Mouse (Mus musculus): ENCODE results near the gene Tmem72. TPM values are rescaled to one million over a fixed set of nuclear protein-coding genes. Genes with fewer than 3 reads are reported as not detected.

The Tmem72 gene
- total RNA-seq (2021): under 1 TPM; 0.03 to 0.13 TPM
- long read RNA-seq, experiment 1: 0 reads
- long read RNA-seq, experiment 2: 0 reads

GRCm38 (mm10) chr6:116716666-116717065 is at the start of gene Tmem72:
Tmem72 (minus strand) TSS chr6:116716913.
- no peak for DNase-seq

GRCm38 (mm10) chr6:116764524-116764923 is 47.8 kb upstream of the Tmem72 start:
- DNase-seq: no peak

- no peak for DNase-seq
Measured at GRCm38 (mm10) chr6:116762333-116762732, 45.6 kb upstream of the Tmem72 start.

- DNase-seq: no peak
Measured at GRCm38 (mm10) chr6:116760181-116760580, 43.5 kb upstream of the Tmem72 start.

- no peak for DNase-seq
Measured at GRCm38 (mm10) chr6:116756364-116756763, 39.7 kb upstream of the Tmem72 start.

- DNase-seq: no peak
Measured at GRCm38 (mm10) chr6:116738046-116738445, 21.3 kb upstream of the Tmem72 start.

- DNase-seq: no peak
Measured at GRCm38 (mm10) chr6:116735361-116735760, 18.6 kb upstream of the Tmem72 start.

GRCm38 (mm10) chr6:116733577-116733976 is 16.9 kb upstream of the Tmem72 start:
- DNase-seq: no peak

- DNase-seq: no peak
Measured at GRCm38 (mm10) chr6:116724489-116725160, 7.9 kb upstream of the Tmem72 start.

GRCm38 (mm10) chr6:116718920-116719319 is 2.2 kb upstream of the Tmem72 start:
- no peak for DNase-seq

- no peak for DNase-seq
Measured at GRCm38 (mm10) chr6:116718361-116718760, 1.6 kb upstream of the Tmem72 start.

GRCm38 (mm10) chr6:116717851-116718250 is 1.1 kb upstream of the Tmem72 start:
- DNase-seq: no peak

- DNase-seq: no peak
Measured at GRCm38 (mm10) chr6:116715166-116715565, 1.5 kb downstream of the Tmem72 start.

GRCm38 (mm10) chr6:116714576-116714975 is 2.1 kb downstream of the Tmem72 start:
- no peak for DNase-seq

- no peak for DNase-seq
Measured at GRCm38 (mm10) chr6:116713966-116714365, 2.7 kb downstream of the Tmem72 start.

- no peak for DNase-seq
Measured at GRCm38 (mm10) chr6:116712503-116712902, 4.2 kb downstream of the Tmem72 start.

GRCm38 (mm10) chr6:116712062-116712461 is 4.7 kb downstream of the Tmem72 start:
- no peak for DNase-seq

- DNase-seq: no peak
Measured at GRCm38 (mm10) chr6:116704320-116704719, 12.4 kb downstream of the Tmem72 start.

- no peak for DNase-seq
Measured at GRCm38 (mm10) chr6:116700821-116701220, 15.9 kb downstream of the Tmem72 start.

- DNase-seq: no peak
Measured at GRCm38 (mm10) chr6:116697896-116698425, 18.8 kb downstream of the Tmem72 start.

GRCm38 (mm10) chr6:116697413-116697812 is 19.3 kb downstream of the Tmem72 start:
- DNase-seq: no peak

GRCm38 (mm10) chr6:116694346-116694745 is 22.4 kb downstream of the Tmem72 start:
- no peak for DNase-seq

GRCm38 (mm10) chr6:116693639-116694038 is 23.1 kb downstream of the Tmem72 start:
- DNase-seq: no peak

GRCm38 (mm10) chr6:116682317-116682716 is 34.4 kb downstream of the Tmem72 start:
- peak; percentile 49 for DNase-seq

Data from gastrocnemius, postnatal 25 days (tissue).